Mouse (Mus musculus): ENCODE results near the gene Arcn1. TPM values are rescaled to one million over a fixed set of nuclear protein-coding genes. Genes with fewer than 3 reads are reported as not detected.
A peak's percentile ranks its signal among the peaks of the same experiment; 100 is the strongest.

Gene Arcn1
- polyA plus RNA-seq, 1 experiment from 2014 or later, result 92.3 TPM

DNA sequence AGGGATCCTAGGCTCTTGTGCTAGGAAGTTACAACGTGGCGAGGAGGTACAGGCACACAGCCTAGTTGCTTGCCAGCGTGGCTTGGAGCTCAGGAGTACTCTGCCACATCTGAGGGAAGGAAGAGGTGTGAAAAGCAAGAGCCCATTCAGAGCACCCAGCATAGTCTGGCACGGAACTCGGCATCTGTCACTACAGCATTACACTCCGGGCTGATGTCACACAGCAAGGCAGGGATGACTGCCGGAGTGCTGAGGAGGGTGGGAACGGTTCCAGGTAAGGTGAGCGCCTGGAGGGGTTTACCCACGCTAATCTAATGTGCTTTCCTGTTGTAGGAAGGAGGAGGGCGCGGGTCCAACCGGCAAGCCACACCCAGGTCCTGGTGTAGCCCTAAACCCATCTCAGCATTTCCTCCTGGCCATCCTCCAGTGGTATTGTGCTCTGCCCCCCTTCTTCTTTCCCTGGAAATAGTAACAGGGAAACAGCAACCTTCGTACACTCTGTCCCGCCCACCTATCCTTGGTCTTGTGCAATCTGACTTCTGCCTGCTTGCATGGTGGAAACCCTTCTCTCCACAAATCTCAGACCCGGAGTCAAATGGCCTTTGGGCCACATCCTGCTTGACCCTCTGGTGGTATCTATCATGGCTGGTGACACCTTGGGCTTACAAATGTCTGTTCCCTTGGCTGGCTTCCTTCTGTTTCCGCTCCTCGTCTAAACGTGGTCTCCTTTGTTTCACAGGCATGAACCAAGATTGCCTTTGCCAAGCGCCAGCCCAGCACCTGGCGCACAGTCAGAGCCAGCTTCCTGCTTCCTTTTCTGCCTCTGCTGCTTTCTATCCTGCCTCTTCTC is 75.7 kb downstream of the Arcn1 start:
- H3K36me3 ChIP-seq (ENCODE audit: insufficient read depth, low read length), result peaks cover 32% of the 10 kb centered on the region; the same call in 1 of the 2 replicates
- no peak overlapping the region for H3K4me3 ChIP-seq (ENCODE audit: low read depth, low read length)
- DNase-seq (ENCODE audit: low spot score), result peak; percentile 74
- H3K27ac ChIP-seq (ENCODE audit: low read length), result peak overlapping the region; percentile 38; the same call in 1 of the 2 replicates
- TF ChIP-seq CTCF (IDR thresholded peaks at IDR 0.05) (no peak), EP300 (IDR thresholded peaks at IDR 0.05) (peak; percentile 69)
- 43% methylated on average over 21 of the region's 21 CpGs for WGBS
- H3K4me1 ChIP-seq (ENCODE audit: insufficient read depth, low read depth, low read length), result peaks cover 11% of the 10 kb centered on the region; the same call in 1 of the 2 replicates
- no peak overlapping the region for H3K9ac ChIP-seq (replicated peaks; ENCODE audit: low read depth)
- peak; percentile 86 for ATAC-seq
- H3K27me3 ChIP-seq (replicated peaks; ENCODE audit: insufficient read depth, low read length), result no peaks in the 10 kb centered on the region
- H3K9me3 ChIP-seq (ENCODE audit: low read length), result no peaks in the 10 kb centered on the region
- 0 out of 2 replicates have a peak overlapping the region, but pooled peaks have one; percentile 8 for H3K4me2 ChIP-seq (replicated peaks; ENCODE audit: low read depth, low read length)

Other genes starting within 250 kb of the Arcn1 start
- 0.17 TPM in 2 replicates for gene Cxcr5, start 206.0 kb downstream of the Arcn1 start, polyA plus RNA-seq (2015; fragmentation: Nextera tagmentation; extraction: Ambion mirVana)
- gene Ddx6, start 163.0 kb downstream of the Arcn1 start, polyA plus RNA-seq (2015; fragmentation: Nextera tagmentation; extraction: Ambion mirVana), result 13.9 and 18.3 TPM in 2 replicates
- gene Treh, start 94.6 kb downstream of the Arcn1 start, polyA plus RNA-seq (2015; fragmentation: Nextera tagmentation; extraction: Ambion mirVana), result not detected in 2 replicates
- gene Phldb1, start 32.6 kb downstream of the Arcn1 start, polyA plus RNA-seq (2015; fragmentation: Nextera tagmentation; extraction: Ambion mirVana), result 21.3 and 21.8 TPM in 2 replicates
- 81.4 and 91.7 TPM in 2 replicates for gene Ift46, start 63 bp upstream of the Arcn1 start, polyA plus RNA-seq (2015; fragmentation: Nextera tagmentation; extraction: Ambion mirVana)
- gene Tmem25, start 31.5 kb upstream of the Arcn1 start, polyA plus RNA-seq (2015; fragmentation: Nextera tagmentation; extraction: Ambion mirVana), result 0.91 and 1.0 TPM in 2 replicates
- 12.9 and 15.1 TPM in 2 replicates for gene Ttc36, start 35.2 kb upstream of the Arcn1 start, polyA plus RNA-seq (2015; fragmentation: Nextera tagmentation; extraction: Ambion mirVana)
- 6.9 and 8.1 TPM in 2 replicates for gene Kmt2a, start 113.5 kb upstream of the Arcn1 start, polyA plus RNA-seq (2015; fragmentation: Nextera tagmentation; extraction: Ambion mirVana)
- gene Atp5l, start 152.9 kb upstream of the Arcn1 start, polyA plus RNA-seq (2015; fragmentation: Nextera tagmentation; extraction: Ambion mirVana), result 663 and 736 TPM in 2 replicates
- gene Ube4a, start 197.8 kb upstream of the Arcn1 start, polyA plus RNA-seq (2015; fragmentation: Nextera tagmentation; extraction: Ambion mirVana), result 12.9 and 13.2 TPM in 2 replicates
- 0.63 and 1.1 TPM in 2 replicates for gene Cd3g, start 212.6 kb upstream of the Arcn1 start, polyA plus RNA-seq (2015; fragmentation: Nextera tagmentation; extraction: Ambion mirVana)
- gene Cd3d, start 213.9 kb upstream of the Arcn1 start, polyA plus RNA-seq (2015; fragmentation: Nextera tagmentation; extraction: Ambion mirVana), result 0.38 and 0.39 TPM in 2 replicates
- 0.18 and 0.27 TPM in 2 replicates for gene Cd3e, start 241.8 kb upstream of the Arcn1 start, polyA plus RNA-seq (2015; fragmentation: Nextera tagmentation; extraction: Ambion mirVana)